Mouse (Mus musculus) forebrain, embryonic 12.5 days (tissue): ENCODE measurements around the gene Rbck1. TPM values are rescaled to one million over a fixed set of nuclear protein-coding genes. Genes with fewer than 3 reads are reported as not detected.
"Not testable (repeated sequence)": the region's sequence is repeated elsewhere in the genome, so short reads cannot be mapped to it uniquely, and the experiment has no call there.

Source experiments
- ATAC-seq: fragments of 200-750 bp; cut with Nextera tagmentation; 2 replicates; pipeline ENCODE4 v1.8.0; 2017; ENCODE audit warnings: moderate TSS enrichment; ENCODE audit not compliant: low FRiP score
- H3K27ac ChIP-seq: fragments of 300-500 bp; sonication (generic); 2 replicates; pipeline ENCODE4 v1.5.1; 2016; ENCODE audit warnings: mild to moderate bottlenecking
- H3K27me3 ChIP-seq: fragments of 300-500 bp; sonication (generic); 2 replicates; pipeline ENCODE4 v1.6.1; 2016; ENCODE audit warnings: mild to moderate bottlenecking
- H3K36me3 ChIP-seq: fragments of 300-500 bp; sonication (generic); replicated peaks from 2 replicates; pipeline ENCODE4 v1.6.1; 2016; ENCODE audit warnings: mild to moderate bottlenecking
- H3K4me1 ChIP-seq: fragments of 300-500 bp; sonication (generic); 2 replicates; pipeline ENCODE4 v1.6.1; 2016
- H3K4me2 ChIP-seq: fragments of 300-500 bp; sonication (generic); 2 replicates; pipeline ENCODE4 v1.6.1; 2016; ENCODE audit warnings: mild to moderate bottlenecking, moderate library complexity
- H3K4me3 ChIP-seq: fragments of 300-500 bp; sonication (generic); replicated peaks from 2 replicates; pipeline ENCODE4 v1.5.1; 2016; ENCODE audit warnings: mild to moderate bottlenecking
- H3K9ac ChIP-seq: fragments of 300-500 bp; sonication (generic); 2 replicates; pipeline ENCODE4 v1.6.1; 2016; ENCODE audit warnings: mild to moderate bottlenecking
- H3K9me3 ChIP-seq: fragments of 300-500 bp; sonication (generic); 2 replicates; pipeline ENCODE4 v1.6.1; 2016
- WGBS: fragments of 180-500 bp; shearing (Covaris S2); methylation state at CpG from one replicate; pipeline ENCODE4 v1.1.7; 2016; 5-methylcytosine and 5-hydroxymethylcytosine counted together
- polyA plus RNA-seq: library from polyadenylated mRNA; unstranded; fragments of >200 nt; fragmentation: Nextera tagmentation; extraction: Ambion mirVana; gene quantifications from 2 replicates; pipeline ENCODE4 v1.2.1, GENCODE M21; 2016

The Rbck1 gene
- polyA plus RNA-seq, 1 experiment from 2014 or later = 93.1 TPM

DNA sequence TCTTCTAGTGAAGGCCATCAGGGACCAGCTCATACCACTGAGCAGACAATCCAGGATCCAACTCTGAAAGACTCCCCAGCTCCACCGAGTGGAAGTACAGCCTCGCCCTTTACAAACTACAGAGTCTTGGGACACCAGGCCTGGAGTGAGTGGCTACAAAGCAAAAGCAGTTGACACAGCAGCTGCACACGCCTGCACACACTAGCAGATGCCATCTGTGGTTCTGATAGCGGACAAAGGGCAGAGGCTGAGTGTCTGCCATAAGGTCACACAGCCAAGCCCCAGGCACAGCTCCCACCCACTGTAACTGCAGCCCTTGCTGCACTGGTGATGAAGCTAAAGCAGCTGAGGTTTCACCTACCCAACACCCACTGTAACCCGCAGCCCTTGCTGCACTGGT is 10.9 kb downstream of the Rbck1 start:
- WGBS = 94% methylated on average over 5 of the region's 5 CpGs
- no peaks in the 10 kb centered on the region for H3K27me3 ChIP-seq
- no peak overlapping the region for H3K4me3 ChIP-seq
- H3K9ac ChIP-seq = no peak overlapping the region
- H3K4me1 ChIP-seq = no peaks in the 10 kb centered on the region
- H3K9me3 ChIP-seq = no peaks in the 10 kb centered on the region
- no peak overlapping the region for H3K4me2 ChIP-seq
- no peak for ATAC-seq
- peaks cover 94% of the 10 kb centered on the region for H3K36me3 ChIP-seq
- no peak overlapping the region for H3K27ac ChIP-seq

DNA sequence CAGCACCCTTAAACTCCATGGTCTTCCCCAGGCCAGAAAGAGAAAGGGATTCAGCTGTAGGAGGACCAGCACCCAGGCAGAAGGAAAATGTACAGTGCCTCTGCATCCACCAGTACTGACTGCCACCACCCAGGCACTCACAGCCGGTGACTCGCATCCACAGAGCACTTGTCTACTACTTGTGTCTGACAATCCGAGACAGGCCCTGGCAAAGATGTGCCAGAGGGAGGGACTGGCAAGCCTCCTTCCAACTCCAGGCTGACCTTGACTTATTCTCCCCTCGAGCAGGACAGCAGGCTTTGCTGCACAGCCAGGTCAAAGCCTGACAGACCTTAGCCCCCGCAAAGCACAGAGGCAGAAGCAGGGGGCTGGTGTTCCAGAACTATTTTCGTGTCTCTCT is 15.4 kb downstream of the Rbck1 start:
- WGBS = 88% methylated on average over 6 of the region's 6 CpGs
- Histone ChIP-seq H3K4me1 (no peaks in the 10 kb centered on the region), H3K27me3 (no peaks in the 10 kb centered on the region), H3K9me3 (no peaks in the 10 kb centered on the region), H3K4me3 (no peak overlapping the region), H3K4me2 (no peak overlapping the region), H3K36me3 (peaks cover 94% of the 10 kb centered on the region), H3K9ac (no peak overlapping the region), H3K27ac (no peak overlapping the region)
- no peak for ATAC-seq

DNA sequence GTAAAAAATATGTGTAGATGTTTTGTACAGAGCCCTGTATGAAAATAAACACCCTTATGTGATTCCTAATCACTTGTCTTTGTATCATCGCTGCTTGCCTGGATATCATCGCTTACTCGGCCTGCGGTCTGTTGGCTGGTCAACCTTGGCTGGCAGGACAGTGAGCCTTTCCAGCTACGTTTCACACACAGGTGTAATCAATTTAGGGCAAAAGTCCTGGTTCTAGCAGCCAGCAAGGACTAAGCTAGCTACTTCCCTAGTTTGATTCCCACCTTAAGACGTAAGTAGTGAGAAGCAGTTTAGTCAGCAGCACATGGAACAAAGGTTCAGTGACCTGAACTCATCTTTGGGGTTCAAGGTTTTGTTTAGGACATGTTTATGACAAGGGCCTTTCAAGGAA is 18.5 kb downstream of the Rbck1 start:
- Histone ChIP-seq H3K27ac (no peak overlapping the region), H3K9ac (no peak overlapping the region), H3K4me3 (no peak overlapping the region), H3K4me2 (no peak overlapping the region), H3K27me3 (no peaks in the 10 kb centered on the region), H3K36me3 (peaks cover 95% of the 10 kb centered on the region), H3K9me3 (no peaks in the 10 kb centered on the region), H3K4me1 (no peaks in the 10 kb centered on the region)
- no peak for ATAC-seq
- WGBS = 89% methylated on average over 6 of the region's 6 CpGs

DNA sequence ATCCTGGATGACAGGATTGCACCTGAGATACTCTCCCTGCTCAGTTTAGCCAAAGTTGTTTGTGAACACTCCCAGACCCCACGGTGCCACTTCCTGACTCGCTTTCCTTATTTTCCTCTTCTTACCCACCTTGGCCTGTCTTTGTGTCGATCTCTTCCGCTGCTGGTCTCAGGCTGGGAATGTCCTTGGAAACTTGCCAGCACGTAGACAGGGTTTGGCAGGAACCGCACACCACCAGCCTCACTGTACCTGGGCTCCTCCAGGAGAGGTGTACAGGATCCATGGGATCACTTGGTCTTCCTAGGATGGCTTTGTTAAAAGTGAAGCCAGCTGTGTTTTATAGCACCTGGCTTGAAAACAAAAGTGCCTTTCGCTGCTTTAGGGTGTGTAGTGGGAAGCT is 19.5 kb downstream of the Rbck1 start:
- no peak for ATAC-seq
- H3K9ac ChIP-seq = no peak overlapping the region
- H3K4me3 ChIP-seq = no peak overlapping the region
- H3K4me1 ChIP-seq = no peaks in the 10 kb centered on the region
- no peak overlapping the region for H3K27ac ChIP-seq
- H3K4me2 ChIP-seq = no peak overlapping the region
- peaks cover 95% of the 10 kb centered on the region for H3K36me3 ChIP-seq
- WGBS = 90% methylated on average over 7 of the region's 7 CpGs
- H3K27me3 ChIP-seq = no peaks in the 10 kb centered on the region
- H3K9me3 ChIP-seq = no peaks in the 10 kb centered on the region

DNA sequence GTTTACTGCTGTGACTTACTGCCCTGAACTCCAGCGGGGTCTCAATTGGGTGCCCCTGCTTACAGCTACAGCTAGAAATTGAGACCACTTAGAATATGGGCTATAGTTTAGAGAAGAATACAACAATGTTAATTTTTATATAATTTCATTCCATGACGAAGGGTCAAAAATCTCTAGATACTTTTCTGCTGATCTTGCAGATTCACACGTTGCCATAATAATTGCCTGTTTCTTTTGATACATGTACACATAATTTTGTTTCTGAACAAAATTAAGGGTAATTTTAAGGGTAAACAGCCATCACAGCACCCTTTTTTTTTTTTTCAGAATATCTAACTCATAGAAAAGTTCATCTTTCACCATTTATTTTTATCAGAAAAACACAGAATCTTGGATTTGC is 25.3 kb downstream of the Rbck1 start:
- Histone ChIP-seq H3K9ac (no peak overlapping the region), H3K27ac (no peak overlapping the region), H3K36me3 (peaks cover 88% of the 10 kb centered on the region), H3K4me2 (no peak overlapping the region), H3K27me3 (no peaks in the 10 kb centered on the region), H3K4me3 (no peak overlapping the region), H3K9me3 (no peaks in the 10 kb centered on the region), H3K4me1 (no peaks in the 10 kb centered on the region)
- 94% methylated on average over 3 of the region's 3 CpGs for WGBS
- no peak for ATAC-seq

DNA sequence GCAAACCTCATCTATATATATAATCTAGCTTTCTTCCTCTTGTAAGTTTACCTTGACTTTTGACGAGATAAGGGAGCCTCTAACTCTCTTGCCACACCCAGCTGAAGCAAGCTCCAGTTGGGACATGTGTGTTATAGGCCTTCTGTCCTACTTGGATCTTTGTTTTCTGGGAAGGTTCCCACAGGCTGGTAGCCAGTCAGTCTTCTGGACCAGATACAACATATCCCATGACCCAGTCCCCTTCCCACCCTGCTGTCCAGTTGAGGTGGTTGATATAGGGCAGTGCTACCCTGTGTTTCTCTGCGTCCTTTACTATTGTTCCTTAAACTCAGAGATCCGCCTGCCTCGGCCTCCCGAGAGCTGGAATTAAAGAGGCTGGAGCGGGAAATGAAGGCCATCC is 27.0 kb downstream of the Rbck1 start:
- Histone ChIP-seq H3K4me1 (no peaks in the 10 kb centered on the region), H3K36me3 (peaks cover 75% of the 10 kb centered on the region), H3K27me3 (no peaks in the 10 kb centered on the region), H3K4me2 (no peak overlapping the region), H3K27ac (no peak overlapping the region), H3K9ac (no peak overlapping the region), H3K9me3 (no peaks in the 10 kb centered on the region), H3K4me3 (no peak overlapping the region)
- 96% methylated on average over 6 of the region's 6 CpGs for WGBS
- ATAC-seq = no peak

DNA sequence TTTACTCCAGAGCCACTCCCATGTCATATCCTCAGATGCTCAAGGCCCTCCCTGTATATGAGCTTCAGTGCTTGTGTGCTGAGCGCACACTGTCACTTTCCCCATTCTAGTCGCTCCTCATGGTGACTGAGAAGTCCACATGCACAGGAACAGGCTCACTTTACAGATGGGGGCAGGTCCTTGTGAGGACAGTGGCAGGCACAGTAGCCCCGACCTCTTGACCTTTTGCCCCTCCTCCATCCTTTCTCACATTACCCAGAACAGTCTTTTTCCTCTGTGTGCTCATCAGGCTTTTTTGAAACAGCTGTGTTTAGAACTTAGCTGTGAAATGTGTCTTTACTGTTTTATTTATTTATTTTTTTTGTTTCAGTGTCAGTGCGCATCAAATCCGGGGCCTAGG is 28.7 kb downstream of the Rbck1 start:
- Histone ChIP-seq H3K27me3 (no peaks in the 10 kb centered on the region), H3K4me1 (no peaks in the 10 kb centered on the region), H3K9me3 (no peaks in the 10 kb centered on the region), H3K4me3 (no peak overlapping the region), H3K4me2 (no peak overlapping the region), H3K36me3 (peaks cover 59% of the 10 kb centered on the region), H3K9ac (no peak overlapping the region), H3K27ac (no peak overlapping the region)
- WGBS = 76% methylated on average over 5 of the region's 5 CpGs
- no peak for ATAC-seq

DNA sequence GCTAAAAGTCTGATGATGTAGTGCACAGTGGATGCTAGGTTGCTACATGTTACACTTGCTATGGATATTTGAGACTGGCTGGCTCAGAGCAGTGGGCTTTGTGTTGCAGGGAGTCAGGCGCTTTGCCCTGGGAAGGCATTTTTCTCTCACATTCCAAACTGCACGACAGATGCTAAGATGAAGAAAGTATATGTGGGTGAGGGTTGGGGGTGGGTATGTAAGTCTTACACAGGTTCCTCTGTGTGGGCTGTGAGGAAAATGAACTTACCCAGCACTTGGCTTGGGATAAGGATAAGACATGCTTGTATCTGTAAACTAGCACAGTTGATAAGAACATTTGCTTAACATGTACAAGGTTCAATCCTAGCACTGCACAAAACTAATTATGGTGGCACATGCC is 29.6 kb downstream of the Rbck1 start:
- 80% methylated on average over 2 of the region's 2 CpGs for WGBS
- H3K9ac ChIP-seq = no peak overlapping the region
- H3K27me3 ChIP-seq = no peaks in the 10 kb centered on the region
- no peak overlapping the region for H3K27ac ChIP-seq
- ATAC-seq = no peak
- H3K4me1 ChIP-seq = no peaks in the 10 kb centered on the region
- H3K4me2 ChIP-seq = no peak overlapping the region
- no peaks in the 10 kb centered on the region for H3K9me3 ChIP-seq
- H3K36me3 ChIP-seq = peaks cover 50% of the 10 kb centered on the region
- H3K4me3 ChIP-seq = no peak overlapping the region

DNA sequence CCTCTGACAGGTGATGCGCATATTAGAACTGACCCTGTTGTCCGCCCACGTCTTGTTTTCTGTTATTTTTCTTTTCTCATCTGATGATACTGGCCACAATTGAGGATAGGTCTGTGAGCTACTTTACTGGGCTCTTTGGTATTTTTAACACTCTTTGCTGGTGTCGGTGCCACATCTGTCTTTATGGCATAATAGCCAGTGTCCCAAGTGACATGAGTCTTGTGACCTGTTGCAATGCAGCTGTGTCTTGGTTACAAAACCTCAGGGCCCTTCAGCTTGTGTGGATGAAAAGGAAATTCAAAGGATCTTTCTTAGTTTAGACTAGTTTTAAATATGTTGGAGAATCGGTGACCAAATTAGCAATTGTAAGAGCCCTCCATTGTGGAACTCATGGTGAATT is 37.9 kb downstream of the Rbck1 start:
- H3K36me3 ChIP-seq = no peaks in the 10 kb centered on the region
- H3K9ac ChIP-seq = peak overlapping the region; percentile 82
- H3K27ac ChIP-seq = no peak overlapping the region
- H3K9me3 ChIP-seq = no peaks in the 10 kb centered on the region
- H3K27me3 ChIP-seq = no peaks in the 10 kb centered on the region
- H3K4me3 ChIP-seq = peak overlapping the region; percentile 69
- 36% methylated on average over 5 of the region's 5 CpGs for WGBS
- peak overlapping the region; percentile 60 for H3K4me2 ChIP-seq
- H3K4me1 ChIP-seq = peaks cover 22% of the 10 kb centered on the region
- ATAC-seq = no peak

DNA sequence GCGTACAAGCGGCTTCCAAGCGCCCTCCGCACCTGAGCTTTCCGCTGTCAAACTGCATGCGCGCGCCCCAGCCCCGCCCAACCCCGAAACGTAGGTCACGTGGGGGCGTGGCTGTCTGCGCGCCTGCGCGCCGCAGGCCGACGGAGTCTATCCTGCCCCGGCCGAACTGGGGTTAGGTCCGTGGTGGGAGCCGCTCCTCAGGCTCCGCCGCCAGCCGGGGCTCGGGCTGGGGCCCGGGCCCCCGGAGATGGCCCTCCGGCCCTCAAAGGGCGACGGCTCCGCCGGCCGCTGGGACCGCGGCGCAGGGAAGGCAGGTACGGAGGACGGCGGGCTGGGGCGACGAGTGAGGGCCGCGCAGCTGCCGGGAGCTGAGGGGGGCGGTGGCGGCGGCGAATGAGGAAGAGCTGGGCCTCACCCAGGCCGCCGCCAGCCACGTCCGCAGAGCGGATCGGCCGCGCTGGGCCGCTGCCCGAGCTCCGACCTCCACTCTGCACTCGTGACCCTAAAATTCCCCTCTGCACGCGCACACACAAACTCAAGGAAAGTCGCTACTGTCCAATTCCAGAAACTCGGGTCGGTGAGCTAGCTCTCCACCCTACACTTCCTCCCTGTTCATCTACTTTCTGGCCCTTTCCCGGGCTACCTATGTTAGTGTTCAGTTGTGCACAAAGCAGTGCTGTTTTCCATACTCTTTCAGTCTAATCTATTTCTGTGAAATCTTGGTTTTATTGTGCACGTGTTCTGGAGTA is 38.6 kb downstream of the Rbck1 start, which contains the start of gene Tbc1d20:
Tbc1d20 (plus strand) TSS at position 102 of the 749 bp plus-strand sequence.
- H3K9ac ChIP-seq = peak within 1 kb of the TSS; percentile 82
- under 1% methylated on average over 70 of the region's 70 CpGs for WGBS
- H3K4me3 ChIP-seq = peak within 1 kb of the TSS; percentile 69
- peak; percentile 98 for ATAC-seq
- H3K4me2 ChIP-seq = peak within 1 kb of the TSS; percentile 60
- H3K36me3 ChIP-seq = no peaks in the 10 kb centered on the region
- H3K27me3 ChIP-seq = no peaks in the 10 kb centered on the region
- H3K9me3 ChIP-seq = no peaks in the 10 kb centered on the region
- H3K4me1 ChIP-seq = peaks cover 22% of the 10 kb centered on the region
- peak within 1 kb of the TSS; percentile 75 for H3K27ac ChIP-seq

DNA sequence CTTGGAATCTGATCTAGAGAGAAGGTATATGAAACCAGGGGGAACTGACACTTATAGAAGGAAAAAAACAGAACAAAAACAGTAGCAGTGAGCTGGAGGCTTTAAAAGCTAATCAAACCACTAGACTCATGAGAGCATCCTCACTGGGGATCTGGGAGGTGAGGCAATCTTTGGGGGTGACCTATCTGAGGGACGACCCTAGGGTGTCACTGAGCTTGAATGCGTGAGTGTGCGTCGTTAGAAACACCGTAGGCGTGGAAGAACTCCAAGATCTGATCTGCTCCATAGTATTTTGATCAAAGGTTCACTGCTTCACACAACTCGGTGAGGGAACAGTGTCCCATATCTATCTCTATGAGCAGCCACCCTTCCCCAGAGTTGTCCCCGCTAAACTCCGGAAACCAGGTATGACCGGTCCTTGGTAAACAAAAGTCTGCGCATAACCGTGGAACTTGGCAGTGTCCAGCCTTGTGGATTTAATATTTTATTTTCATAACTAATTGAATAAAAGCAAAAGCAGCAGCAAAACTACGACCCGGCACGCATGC is 39.2 kb downstream of the Rbck1 start:
- Histone ChIP-seq H3K4me1 (peaks cover 22% of the 10 kb centered on the region), H3K4me2 (peak overlapping the region; percentile 60), H3K36me3 (no peaks in the 10 kb centered on the region), H3K9me3 (no peaks in the 10 kb centered on the region), H3K27me3 (no peaks in the 10 kb centered on the region), H3K9ac (peak overlapping the region; percentile 30; the same call in 1 of the 2 replicates), H3K4me3 (peak overlapping the region; percentile 69), H3K27ac (no peak overlapping the region)
- 2% methylated on average over 15 of the region's 15 CpGs for WGBS
- peak; percentile 77 for ATAC-seq

DNA sequence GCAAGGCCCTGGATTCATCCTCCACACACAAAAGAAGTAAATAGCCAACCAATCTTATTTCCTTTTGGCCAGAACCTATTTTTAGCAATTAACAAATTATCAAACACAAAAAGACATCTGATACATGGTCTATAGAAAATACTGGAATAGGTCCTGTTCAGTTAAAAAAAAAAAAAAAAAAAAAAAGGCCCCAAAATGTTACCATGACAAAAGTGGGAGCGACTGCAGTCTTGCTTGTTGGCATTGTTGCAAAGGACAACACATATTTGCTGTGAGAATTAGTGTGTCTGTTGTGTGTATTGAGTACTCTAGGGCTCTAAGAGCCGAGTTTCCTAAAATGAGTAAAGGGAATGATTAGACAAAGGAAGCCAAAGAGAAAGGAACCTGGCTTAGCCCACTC is 40.0 kb downstream of the Rbck1 start:
- Histone ChIP-seq H3K4me1 (peaks cover 22% of the 10 kb centered on the region), H3K36me3 (no peaks in the 10 kb centered on the region), H3K27me3 (no peaks in the 10 kb centered on the region), H3K9ac (no peak overlapping the region), H3K27ac (no peak overlapping the region), H3K4me3 (no peak overlapping the region), H3K9me3 (no peaks in the 10 kb centered on the region), H3K4me2 (no peak overlapping the region)
- no peak for ATAC-seq
- WGBS = 43% methylated on average over 2 of the region's 2 CpGs

DNA sequence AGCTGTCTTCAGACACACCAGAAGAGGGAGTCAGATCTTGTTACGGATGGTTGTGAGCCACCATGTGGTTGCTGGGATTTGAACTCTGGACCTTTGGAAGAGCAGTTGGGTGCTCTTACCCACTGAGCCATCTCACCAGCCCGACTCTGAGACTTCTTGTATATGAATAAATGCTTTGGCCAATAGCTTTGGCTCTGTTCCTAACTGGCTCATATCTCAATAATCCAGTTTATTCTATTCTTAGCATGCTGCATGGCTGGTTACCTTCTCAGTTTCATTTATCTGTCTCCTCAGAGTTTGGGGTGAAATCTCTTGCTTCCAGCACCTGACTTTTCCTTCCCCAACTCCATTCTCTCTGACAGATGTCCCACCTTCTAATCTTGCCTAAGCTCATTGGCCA is 42.8 kb downstream of the Rbck1 start:
- not testable (repeated sequence) for H3K4me3 ChIP-seq, H3K9me3 ChIP-seq, H3K4me2 ChIP-seq, H3K4me1 ChIP-seq, H3K27me3 ChIP-seq, H3K9ac ChIP-seq, ATAC-seq, H3K27ac ChIP-seq
- WGBS = 93% methylated on average over 2 of the region's 2 CpGs
- peaks cover 19% of the 10 kb centered on the region for H3K36me3 ChIP-seq
